18 mouse cellular contexts compared by ENCODE assay signal in genomic region chr4:140860767-140861147, GRCm38 (mm10). TPM values are rescaled to one million over a fixed set of nuclear protein-coding genes. Genes with fewer than 3 reads are reported as not detected.
DNase-seq lines count a peak whose midpoint lies in the region; ATAC-seq and TF ChIP-seq lines count a peak whose summit lies in the region.
"Had no signal": no experiment of that assay in that cellular context is flagged by ENCODE, and none has a peak within 500 bp of the region (broad histone marks: within the 10 kb centered on the region; RNA-seq: fewer than 3 reads in every experiment).

No protein-coding gene starts in this region.

- no peaks in the 10 kb centered on the region for H3K9me3 ChIP-seq in heart, embryonic 13.5 days
- H3K9me3 ChIP-seq in G1E (replicated peaks): no peaks in the 10 kb centered on the region
- peaks cover 3% of the 10 kb centered on the region for H3K9me3 ChIP-seq in erythroblast, embryonic 14.5 days (ENCODE audit: control insufficient read depth, low read length)
- H3K9me3 ChIP-seq in liver, embryonic 15.5 days (replicated peaks): no peaks in the 10 kb centered on the region
- H3K9me3 ChIP-seq: embryonic facial prominence, embryonic 12.5 days; heart, embryonic 15.5 days; limb, embryonic 12.5 days; midbrain, embryonic 15.5 days; neural tube, embryonic 13.5 days had no signal

- H3K4me1 ChIP-seq in heart, embryonic 13.5 days: peaks cover 33% of the 10 kb centered on the region
- H3K4me1 ChIP-seq in G1E (ENCODE audit: insufficient read depth, low read depth, low read length): peaks cover 34% of the 10 kb centered on the region
- peaks cover 84% of the 10 kb centered on the region for H3K4me1 ChIP-seq in erythroblast, embryonic 14.5 days (ENCODE audit: control insufficient read depth)
- peaks cover 76% of the 10 kb centered on the region for H3K4me1 ChIP-seq in liver, embryonic 15.5 days (replicated peaks)
- H3K4me1 ChIP-seq: embryonic facial prominence, embryonic 12.5 days; limb, embryonic 12.5 days; midbrain, embryonic 15.5 days; neural tube, embryonic 13.5 days had no signal

- peak overlapping the region; percentile 55 for H3K9ac ChIP-seq in heart, embryonic 13.5 days
- H3K9ac ChIP-seq in liver, embryonic 15.5 days: peak overlapping the region; percentile 67
- H3K9ac ChIP-seq: embryonic facial prominence, embryonic 12.5 days; heart, embryonic 15.5 days; limb, embryonic 12.5 days; midbrain, embryonic 15.5 days; neural tube, embryonic 13.5 days had no signal

- no peak overlapping the region for H3K4me3 ChIP-seq in heart, embryonic 13.5 days
- peak overlapping the region; percentile 36; the same call in 1 of the 2 replicates for H3K4me3 ChIP-seq in G1E (ENCODE audit: low read depth, low read length)
- H3K4me3 ChIP-seq in erythroblast, embryonic 14.5 days (replicated peaks): peak overlapping the region; percentile 64
- H3K4me3 ChIP-seq in liver, embryonic 15.5 days (replicated peaks): peak overlapping the region; percentile 50
- H3K4me3 ChIP-seq: embryonic facial prominence, embryonic 12.5 days; heart, embryonic 15.5 days; limb, embryonic 12.5 days; midbrain, embryonic 15.5 days; neural tube, embryonic 13.5 days had no signal

- DNase-seq in heart, postnatal 36 days: no peak
- DNase-seq in G1E (ENCODE audit: low spot score): no peak
- DNase-seq in thymus, postnatal 25 days: no peak
- DNase-seq in urinary bladder, postnatal 4 days (ENCODE audit: low spot score in 2 of 2): no peak
- no peak for DNase-seq in kidney, adult 9 months
- DNase-seq: adrenal gland, postnatal 10 days; cerebellum, postnatal 14 days; kidney, postnatal 14 days had no signal

- 47% methylated on average over 7 of the region's 7 CpGs for WGBS in heart, embryonic 13.5 days
- 20% methylated on average over 7 of the region's 7 CpGs for WGBS in liver, embryonic 15.5 days (ENCODE audit: insufficient replicate concordance)

- intact Hi-C loops in heart, postnatal 36 days (cut with DNase I): no loop called here

- no peak for TF ChIP-seq CTCF in G1E (IDR thresholded peaks at IDR 0.05; ENCODE audit: low read depth, low read length)

- H3K36me3 ChIP-seq in heart, embryonic 13.5 days: no peaks in the 10 kb centered on the region
- no peaks in the 10 kb centered on the region for H3K36me3 ChIP-seq in G1E (replicated peaks)
- peaks cover 10% of the 10 kb centered on the region for H3K36me3 ChIP-seq in erythroblast, embryonic 14.5 days (ENCODE audit: control insufficient read depth)
- no peaks in the 10 kb centered on the region for H3K36me3 ChIP-seq in liver, embryonic 15.5 days (replicated peaks)
- H3K36me3 ChIP-seq: embryonic facial prominence, embryonic 12.5 days; heart, embryonic 15.5 days; limb, embryonic 12.5 days; midbrain, embryonic 15.5 days; neural tube, embryonic 13.5 days had no signal

- H3K27me3 ChIP-seq in heart, embryonic 13.5 days (replicated peaks): peaks cover 17% of the 10 kb centered on the region; the same call in 1 of the 2 replicates
- peaks cover 19% of the 10 kb centered on the region for H3K27me3 ChIP-seq in G1E (ENCODE audit: insufficient read depth, low read length)
- peaks cover 9% of the 10 kb centered on the region for H3K27me3 ChIP-seq in erythroblast, embryonic 14.5 days (ENCODE audit: control insufficient read depth)
- H3K27me3 ChIP-seq in liver, embryonic 15.5 days: peaks cover 7% of the 10 kb centered on the region; the same call in 1 of the 2 replicates
- H3K27me3 ChIP-seq: embryonic facial prominence, embryonic 12.5 days; midbrain, embryonic 15.5 days; neural tube, embryonic 13.5 days had no signal

- 0 out of 2 replicates have a peak overlapping the region, but pooled peaks have one; percentile 20 for H3K27ac ChIP-seq in heart, embryonic 13.5 days (replicated peaks)
- peak overlapping the region; percentile 97 for H3K27ac ChIP-seq in liver, embryonic 15.5 days (replicated peaks)
- H3K27ac ChIP-seq: embryonic facial prominence, embryonic 12.5 days; heart, embryonic 15.5 days; limb, embryonic 12.5 days; midbrain, embryonic 15.5 days; neural tube, embryonic 13.5 days had no signal

- ATAC-seq in heart, embryonic 13.5 days (ENCODE audit: extremely low read depth, insufficient number of reproducible peaks, low FRiP score, low TSS enrichment): peak; percentile 23; the same call in 1 of the 2 replicates
- ATAC-seq in G1E (ENCODE audit: extremely low read depth, insufficient number of reproducible peaks, low FRiP score, poor library complexity, severe bottlenecking): no peak
- ATAC-seq in liver, embryonic 15.5 days (ENCODE audit: insufficient read depth): peak; percentile 91
- ATAC-seq: forebrain, embryonic 14.5 days; midbrain, embryonic 15.5 days had no signal

- peak overlapping the region; percentile 46 for H3K4me2 ChIP-seq in heart, embryonic 13.5 days
- peak overlapping the region; percentile 88 for H3K4me2 ChIP-seq in liver, embryonic 15.5 days
- H3K4me2 ChIP-seq: embryonic facial prominence, embryonic 12.5 days; heart, embryonic 15.5 days; limb, embryonic 12.5 days; midbrain, embryonic 15.5 days; neural tube, embryonic 13.5 days had no signal

RNA-seq across cellular contexts. Expression of gene Padi1, which starts 15.2 kb away (rescaled TPM):
- polyA plus RNA-seq in heart, embryonic 13.5 days (2015; fragmentation: Nextera tagmentation; extraction: Ambion mirVana): 0.12 and 0.18 TPM in 2 replicates
- not detected for total RNA-seq in heart, postnatal 36 days (2021)
- total RNA-seq in G1E (2014; fragmentation: Nextera tagmentation) (not detected in 2 replicates), G1E (2017) (0.12 and 0.16 TPM in 2 replicates)
- polyA plus RNA-seq in G1E (2012): 0.03 TPM in 2 replicates
- 0.01 TPM in 1 of 2 replicates, not detected in the other for polyA plus RNA-seq in erythroblast, embryonic 14.5 days (2012)
- 0.02 and 0.03 TPM in 2 replicates for polyA plus RNA-seq in liver, embryonic 15.5 days (2015; fragmentation: Nextera tagmentation; extraction: Ambion mirVana)
- total RNA-seq: adrenal gland, postnatal 10 days; layer of hippocampus, postnatal 14 days had no signal
- polyA plus RNA-seq: forebrain, embryonic 14.5 days had no signal

RNA-seq across cellular contexts. Expression of gene Padi2, which starts 45.4 kb away (rescaled TPM):
- 2.1 and 2.9 TPM in 2 replicates for polyA plus RNA-seq in heart, embryonic 13.5 days (2015; fragmentation: Nextera tagmentation; extraction: Ambion mirVana)
- total RNA-seq in heart, postnatal 36 days (2021): 1 to 10 TPM in 1 of 2 experiments, under 1 TPM in 1; 0.56 to 1.0 TPM
- total RNA-seq in G1E (2014; fragmentation: Nextera tagmentation) (0.34 TPM in 1 of 2 replicates, not detected in the other), G1E (2017) (0.46 and 0.82 TPM in 2 replicates)
- 0.11 and 0.21 TPM in 2 replicates for polyA plus RNA-seq in G1E (2012)
- polyA plus RNA-seq in erythroblast, embryonic 14.5 days (2012): 2.4 and 2.6 TPM in 2 replicates
- polyA plus RNA-seq in liver, embryonic 15.5 days (2015; fragmentation: Nextera tagmentation; extraction: Ambion mirVana): 1.6 and 2.2 TPM in 2 replicates

RNA-seq across cellular contexts. Expression of gene Padi3, which starts 50.3 kb away (rescaled TPM):
- polyA plus RNA-seq in heart, embryonic 13.5 days (2015; fragmentation: Nextera tagmentation; extraction: Ambion mirVana): 0.24 and 0.25 TPM in 2 replicates
- under 1 TPM; 0.14 to 0.19 TPM for total RNA-seq in heart, postnatal 36 days (2021)
- total RNA-seq in G1E (2014; fragmentation: Nextera tagmentation): 0.92 and 1.1 TPM in 2 replicates
- total RNA-seq in G1E (2017): 17.6 and 19.1 TPM in 2 replicates
- polyA plus RNA-seq in G1E (2012): 1.8 TPM in 2 replicates
- polyA plus RNA-seq in erythroblast, embryonic 14.5 days (2012): 0.02 TPM in 1 of 2 replicates, not detected in the other
- 0.12 and 0.17 TPM in 2 replicates for polyA plus RNA-seq in liver, embryonic 15.5 days (2015; fragmentation: Nextera tagmentation; extraction: Ambion mirVana)
- total RNA-seq: layer of hippocampus, postnatal 14 days had no signal
- polyA plus RNA-seq: forebrain, embryonic 14.5 days; midbrain, embryonic 15.5 days; neural tube, embryonic 13.5 days had no signal
